Mouse (Mus musculus) embryonic fibroblast, embryonic 13.5 days (primary cell): ENCODE results near the gene Ptges3l. TPM values are rescaled to one million over a fixed set of nuclear protein-coding genes. Genes with fewer than 3 reads are reported as not detected.

Experiments used
- H3K27ac ChIP-seq: 2 replicates; pipeline ENCODE4 v1.5.1; 2012; ENCODE audit warnings: low read length, control low read depth, inconsistent platforms; ENCODE audit not compliant: insufficient read depth
- H3K4me1 ChIP-seq: 2 replicates; pipeline ENCODE4 v1.6.1; 2011; ENCODE audit warnings: low read length; ENCODE audit not compliant: control insufficient read depth, insufficient read depth
- H3K4me3 ChIP-seq: 2 replicates; pipeline ENCODE4 v1.5.1; 2011; ENCODE audit warnings: mild to moderate bottlenecking, control low read depth, low read length; ENCODE audit not compliant: insufficient read depth
- CTCF ChIP-seq: IDR thresholded peaks from 2 replicates; pipeline ENCODE4 v1.5.1; 2011; ENCODE audit warnings: mild to moderate bottlenecking, control low read depth, low read length, moderate library complexity, borderline replicate concordance; ENCODE audit not compliant: insufficient read depth
- POLR2A ChIP-seq: IDR thresholded peaks from 2 replicates; pipeline ENCODE4 v1.6.1; 2011; ENCODE audit warnings: low read depth, mild to moderate bottlenecking, control low read depth, low read length, moderate library complexity
- polyA plus RNA-seq: library from polyadenylated mRNA; stranded (reverse); fragments of >200 nt; gene quantifications from 2 replicates; pipeline ENCODE4 v1.2.4, GENCODE M21; 2011; ENCODE audit warnings: low read depth; ENCODE audit not compliant: missing spikeins, insufficient read length

The Ptges3l gene
- polyA plus RNA-seq, 1 experiment = 14.6 TPM

DNA sequence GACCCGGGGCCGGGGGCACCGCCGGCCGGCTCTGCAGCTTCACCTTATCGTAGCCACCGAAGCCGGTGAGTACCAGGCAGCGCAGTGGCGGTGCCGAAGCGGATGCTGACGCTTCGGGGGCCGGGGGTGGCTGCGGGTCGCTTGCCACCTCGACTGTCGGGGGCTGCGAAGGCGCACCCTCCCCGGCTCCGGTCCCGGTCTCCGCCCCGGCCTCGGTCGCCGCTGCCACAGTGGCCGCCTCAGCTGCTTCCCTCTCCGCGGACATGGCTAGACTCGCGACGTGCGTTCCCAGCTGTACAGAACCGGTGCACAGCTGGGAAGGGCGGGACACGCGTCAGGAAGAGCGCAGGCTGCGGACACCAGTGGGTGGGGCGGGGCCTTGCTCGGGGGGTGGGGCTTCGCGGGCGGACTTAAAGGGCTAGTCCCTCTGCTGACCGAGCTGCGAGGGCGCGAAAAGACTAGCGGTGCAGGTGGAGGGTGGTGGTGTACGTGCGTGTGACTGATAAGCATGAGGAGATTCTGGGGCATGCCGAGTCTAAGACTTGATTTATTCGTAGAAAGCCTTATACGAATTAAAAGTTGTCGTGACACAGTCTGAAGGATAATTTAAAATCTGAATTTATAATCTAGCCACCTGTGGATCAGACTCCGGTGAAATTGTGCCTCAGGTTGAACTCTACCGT is 40.9 kb upstream of the Ptges3l start, which contains the start of gene Vat1:
Gene Vat1, minus strand, starts transcription at position 362 of the 683 bp plus-strand sequence.
- peak within 1 kb of the TSS; percentile 76 for H3K27ac ChIP-seq
- 0 out of 2 replicates have a peak, but pooled peaks cover 10% of the 10 kb centered on the region for H3K4me1 ChIP-seq
- TF ChIP-seq POLR2A (peak; percentile 97), CTCF (no peak)
- peak within 1 kb of the TSS; percentile 57 for H3K4me3 ChIP-seq

DNA sequence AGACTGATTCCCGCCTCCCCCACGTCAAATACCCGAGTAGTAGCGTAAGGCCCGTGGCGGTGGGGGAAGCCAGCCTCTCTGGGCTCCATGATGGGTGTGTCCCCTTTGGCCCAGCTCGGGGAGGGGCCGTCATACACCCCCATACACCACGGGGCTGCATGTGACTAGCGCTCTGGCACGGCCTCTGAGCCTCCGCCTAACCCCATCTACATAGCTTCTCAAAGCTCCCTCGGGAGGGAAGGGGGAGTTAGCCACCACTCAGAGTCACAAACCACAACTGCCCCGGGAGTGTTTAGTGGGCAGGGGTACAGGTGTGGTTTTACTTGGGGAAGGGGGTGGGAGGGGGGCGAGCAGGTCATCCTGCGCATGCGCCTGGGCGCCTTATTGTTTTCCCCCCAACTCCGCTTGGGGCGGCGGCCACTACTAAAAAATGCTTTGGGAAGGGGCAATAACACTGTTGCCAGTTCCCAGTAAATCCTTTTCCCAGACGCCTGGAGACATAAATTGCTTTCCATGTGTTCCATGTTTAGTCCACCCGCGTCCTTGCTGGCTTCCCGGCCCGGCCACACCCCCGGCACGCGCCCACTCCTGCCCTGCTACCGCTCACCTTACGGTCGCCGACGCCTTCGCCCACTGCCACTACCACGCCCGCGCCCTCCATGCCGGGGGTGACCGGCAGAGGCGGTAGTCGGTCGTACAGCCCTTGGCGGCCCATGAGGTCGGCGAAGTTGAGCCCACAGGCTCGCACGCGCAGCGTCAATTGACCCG is 40.2 kb upstream of the Ptges3l start:
- peak overlapping the region; percentile 57 for H3K4me3 ChIP-seq
- H3K4me1 ChIP-seq = 0 out of 2 replicates have a peak, but pooled peaks cover 10% of the 10 kb centered on the region
- TF ChIP-seq POLR2A (peak; percentile 54), CTCF (no peak)
- peak overlapping the region; percentile 76 for H3K27ac ChIP-seq

DNA sequence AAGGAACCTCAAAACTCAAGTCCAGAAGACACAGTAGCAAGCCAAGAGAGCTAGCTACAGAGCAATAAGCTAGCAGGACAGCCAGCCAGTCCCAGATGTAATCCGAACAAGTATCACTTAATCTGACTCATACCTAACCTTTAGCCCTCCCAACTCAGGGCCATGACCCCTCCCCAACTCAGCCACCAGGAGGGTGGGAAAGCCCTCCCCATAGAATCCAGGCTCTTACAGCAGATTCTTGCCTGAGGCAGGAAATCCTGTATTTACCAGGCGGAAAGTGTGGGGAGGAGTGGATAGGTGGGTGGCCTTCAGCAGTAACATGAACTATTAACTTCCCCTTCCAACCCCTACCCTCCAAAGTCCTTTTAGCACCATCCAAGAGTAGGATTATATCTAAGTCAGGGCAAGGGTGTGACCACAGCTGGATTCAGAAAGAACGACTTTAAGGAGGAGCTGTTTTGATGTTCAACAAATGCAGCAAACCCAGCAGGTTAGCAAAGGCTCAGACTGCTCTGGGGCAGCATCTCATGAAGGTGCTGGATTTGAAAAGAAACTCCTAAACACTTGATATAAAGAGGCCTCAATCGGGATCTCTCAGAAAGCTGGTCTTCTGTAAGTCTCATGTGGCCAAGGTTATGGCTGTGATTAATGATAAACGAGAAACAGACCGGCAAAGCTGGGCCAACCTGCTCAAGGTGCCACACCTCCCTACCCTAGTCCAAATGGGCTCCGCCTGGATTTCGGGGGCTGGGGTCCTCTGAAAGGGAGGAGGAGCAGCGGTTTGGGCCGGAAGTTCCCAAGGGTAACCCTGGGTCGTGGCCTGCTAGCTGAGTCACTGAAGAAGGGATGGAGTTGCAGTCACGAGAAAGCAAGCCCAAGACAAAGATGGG is 39.3 kb upstream of the Ptges3l start, which contains the start of gene Rnd2:
Gene Rnd2, plus strand, starts transcription at position 789 of the 890 bp plus-strand sequence.
- TF ChIP-seq POLR2A (no peak; the same call in 1 of the 2 replicates), CTCF (no peak)
- peaks cover 10% of the 10 kb centered on the region; the same call in 1 of the 2 replicates for H3K4me1 ChIP-seq
- H3K4me3 ChIP-seq = peak within 1 kb of the TSS; percentile 57
- peak within 1 kb of the TSS; percentile 76 for H3K27ac ChIP-seq

GRCm38 (mm10) chr11:101462583-101463440 is 37.7 kb upstream of the Ptges3l start:
- no peak for TF ChIP-seq POLR2A
- TF ChIP-seq CTCF = no peak
- H3K27ac ChIP-seq = no peak overlapping the region
- H3K4me3 ChIP-seq = no peak overlapping the region
- H3K4me1 ChIP-seq = peaks cover 4% of the 10 kb centered on the region; the same call in 1 of the 2 replicates

- TF ChIP-seq POLR2A (no peak), CTCF (no peak)
- no peak overlapping the region for H3K27ac ChIP-seq
- no peak overlapping the region for H3K4me3 ChIP-seq
- H3K4me1 ChIP-seq = peaks cover 4% of the 10 kb centered on the region; the same call in 1 of the 2 replicates
Measured at GRCm38 (mm10) chr11:101462141-101462540, 37.0 kb upstream of the Ptges3l start.

GRCm38 (mm10) chr11:101460321-101460720 is 35.2 kb upstream of the Ptges3l start:
- H3K4me1 ChIP-seq = peaks cover 4% of the 10 kb centered on the region; the same call in 1 of the 2 replicates
- H3K4me3 ChIP-seq = no peak overlapping the region
- TF ChIP-seq POLR2A (no peak), CTCF (no peak)
- no peak overlapping the region for H3K27ac ChIP-seq

DNA sequence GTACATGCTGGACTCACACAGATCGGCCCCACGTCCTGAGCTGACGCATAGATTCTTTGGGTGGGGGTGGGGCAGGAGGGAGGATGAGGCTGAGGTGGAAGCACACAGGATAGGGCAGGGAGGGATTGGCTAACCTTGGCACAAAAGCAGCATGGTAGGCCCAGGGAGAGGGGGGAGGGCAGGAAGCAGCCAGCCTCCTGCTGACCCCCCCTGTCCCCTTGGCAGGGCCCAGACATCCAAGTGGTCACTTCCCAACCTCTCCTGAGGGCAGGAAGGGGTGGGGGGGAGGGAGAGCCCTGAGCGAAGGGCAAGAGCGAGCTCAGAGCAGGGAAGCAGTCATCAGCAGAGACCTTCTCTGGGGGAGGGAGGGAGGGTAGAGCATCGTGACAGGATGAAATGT is 34.6 kb upstream of the Ptges3l start:
- no peak for TF ChIP-seq CTCF
- Histone ChIP-seq H3K4me1 (peaks cover 6% of the 10 kb centered on the region), H3K27ac (no peak overlapping the region), H3K4me3 (no peak overlapping the region)

GRCm38 (mm10) chr11:101458217-101458616 is 33.1 kb upstream of the Ptges3l start:
- no peak overlapping the region for H3K27ac ChIP-seq
- H3K4me1 ChIP-seq = peaks cover 10% of the 10 kb centered on the region
- no peak for TF ChIP-seq CTCF
- TF ChIP-seq POLR2A = no peak
- no peak overlapping the region for H3K4me3 ChIP-seq
